In the genomic region with DNA sequence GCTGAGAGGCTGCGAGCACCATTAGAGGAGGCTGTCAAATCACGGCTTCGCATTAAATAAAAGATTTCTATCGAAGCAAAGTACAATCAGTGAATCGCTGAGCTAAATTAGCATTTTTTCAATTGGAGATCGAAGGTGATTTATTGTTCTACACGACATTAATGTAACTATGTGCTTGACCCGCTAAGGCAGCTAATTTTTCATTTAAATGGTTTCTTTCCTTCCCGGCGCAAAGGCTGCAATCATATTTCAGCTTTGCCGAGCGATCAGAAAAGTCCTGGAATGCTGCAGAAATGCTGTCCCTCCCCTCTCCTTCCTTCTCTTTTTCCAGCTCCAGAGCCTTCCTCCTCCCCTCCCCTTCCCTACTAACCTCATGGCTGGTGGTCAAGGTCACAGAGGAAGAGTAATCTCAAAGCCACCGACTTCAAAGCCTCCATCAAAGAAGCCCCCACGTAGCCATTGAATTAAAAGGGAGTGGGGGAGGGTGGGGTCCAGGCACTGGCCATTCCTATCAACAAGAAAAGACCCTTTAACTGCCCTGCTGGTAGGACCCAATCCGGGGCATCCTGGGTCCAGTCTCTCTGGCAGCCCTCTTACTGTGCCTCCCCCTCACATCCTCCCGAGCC, we compare ENCODE assay signal across 8 mouse cellular contexts.
DNase-seq lines count a peak whose midpoint lies in the region; ATAC-seq lines count a peak whose summit lies in the region.

No protein-coding gene starts in this region.

- peak overlapping the region; percentile 97 for H3K27ac ChIP-seq in hindbrain, embryonic 15.5 days (replicated peaks)
- peak overlapping the region; percentile 98 for H3K27ac ChIP-seq in midbrain, embryonic 11.5 days (ENCODE audit: low read depth, low read length)

- under 1% methylated on average over 16 of the region's 16 CpGs for WGBS in hindbrain, embryonic 15.5 days
- under 1% methylated on average over 16 of the region's 16 CpGs for WGBS in midbrain, embryonic 11.5 days

- peak overlapping the region; percentile 61 for H3K4me2 ChIP-seq in hindbrain, embryonic 15.5 days
- peak overlapping the region; percentile 59 for H3K4me2 ChIP-seq in midbrain, embryonic 11.5 days

- H3K9ac ChIP-seq in hindbrain, embryonic 15.5 days, result peak overlapping the region; percentile 52
- H3K9ac ChIP-seq in midbrain, embryonic 11.5 days (ENCODE audit: low read length), result peak overlapping the region; percentile 68

- no peaks in the 10 kb centered on the region for H3K9me3 ChIP-seq in hindbrain, embryonic 15.5 days
- H3K9me3 ChIP-seq in midbrain, embryonic 11.5 days (ENCODE audit: control insufficient read depth, low read length), result no peaks in the 10 kb centered on the region; the same call in 1 of the 2 replicates

- DNase-seq in adrenal gland, postnatal 14 days, result peak; percentile 22
- DNase-seq in adrenal gland, postnatal 10 days, result no peak
- peak; percentile 7 for DNase-seq in right cerebral cortex, adult 18-20 months
- no peak for DNase-seq in right cerebral cortex, postnatal 36 days (ENCODE audit: low spot score in 2 of 2)
- DNase-seq in midbrain, embryonic 11.5 days (ENCODE audit: low spot score, missing footprints), result peak; percentile 98
- peak; percentile 10 for DNase-seq in testis, postnatal 14 days (ENCODE audit: low spot score)
- no peak for DNase-seq in spleen, postnatal 4 days (ENCODE audit: low spot score in 2 of 2)

- no peaks in the 10 kb centered on the region for H3K27me3 ChIP-seq in hindbrain, embryonic 15.5 days
- H3K27me3 ChIP-seq in midbrain, embryonic 11.5 days (ENCODE audit: control insufficient read depth, insufficient read depth, low read length), result no peaks in the 10 kb centered on the region

- no peaks in the 10 kb centered on the region for H3K36me3 ChIP-seq in hindbrain, embryonic 15.5 days
- H3K36me3 ChIP-seq in midbrain, embryonic 11.5 days (ENCODE audit: control insufficient read depth, insufficient read depth, low read length), result no peaks in the 10 kb centered on the region

- peak; percentile 72 for ATAC-seq in hindbrain, embryonic 15.5 days (ENCODE audit: low FRiP score, low read depth)
- peak; percentile 88 for ATAC-seq in midbrain, embryonic 11.5 days (ENCODE audit: low FRiP score)

- peaks cover 27% of the 10 kb centered on the region for H3K4me1 ChIP-seq in hindbrain, embryonic 15.5 days (replicated peaks)
- peaks cover 21% of the 10 kb centered on the region for H3K4me1 ChIP-seq in midbrain, embryonic 11.5 days (ENCODE audit: control insufficient read depth, insufficient read depth, low read length)

- peak overlapping the region; percentile 38 for H3K4me3 ChIP-seq in hindbrain, embryonic 15.5 days
- H3K4me3 ChIP-seq in midbrain, embryonic 11.5 days (ENCODE audit: low read depth, low read length), result peak overlapping the region; percentile 26

Comparison
In these comparisons a context has a peak if more than half of its experiments do, and no peak if none do; other contexts are left out.
1. DNase-seq: peak in adrenal gland, postnatal 14 days (single experiment), right cerebral cortex, adult 18-20 months (single experiment), midbrain, embryonic 11.5 days (single experiment) and testis, postnatal 14 days (single experiment); none in adrenal gland, postnatal 10 days (single experiment), right cerebral cortex, postnatal 36 days (0 of 2) and spleen, postnatal 4 days (0 of 2).